Mouse (Mus musculus) MEL (cell line): ENCODE data around the gene Fat3. TPM values are rescaled to one million over a fixed set of nuclear protein-coding genes. Genes with fewer than 3 reads are reported as not detected.

Experiments
- DNase-seq: peaks from one replicate; pipeline ENCODE4 v3.0.0; 2011; ENCODE audit warnings: low read depth, low spot score
- H3K27ac ChIP-seq: 2 replicates; pipeline ENCODE4 v1.5.1; 2012; ENCODE audit warnings: low read depth, mild to moderate bottlenecking, control low read depth, low read length, moderate library complexity; ENCODE audit not compliant: control insufficient read depth
- H3K27me3 ChIP-seq, 2 experiments: fragments of 150-350 bp in 1 of 2; sonication (generic) in 1 of 2; 2 replicates each; pipeline ENCODE4 v1.6.1; 2012; ENCODE audit warnings: low read length in 2 of 2, mild to moderate bottlenecking in 2 of 2, improper control_type of control experiment in 1 of 2, moderate library complexity in 1 of 2; ENCODE audit not compliant: insufficient read depth in 2 of 2, control insufficient read depth in 1 of 2
- H3K36me3 ChIP-seq, 2 experiments: 2 replicates each; pipeline ENCODE4 v1.6.1; 2012 to 2014; ENCODE audit warnings: low read length in 2 of 2, improper control_type of control experiment in 1 of 2, inconsistent platforms in 1 of 2, mild to moderate bottlenecking in 1 of 2; ENCODE audit not compliant: insufficient read depth in 2 of 2, control insufficient read depth in 1 of 2
- H3K4me1 ChIP-seq, 2 experiments: fragments of 150-350 bp in 1 of 2; sonication (generic) in 1 of 2; 2 replicates each; pipeline ENCODE4 v1.6.1; 2012; ENCODE audit warnings: low read length in 2 of 2, improper control_type of control experiment in 1 of 2, mild to moderate bottlenecking in 1 of 2; ENCODE audit not compliant: insufficient read depth in 2 of 2, control insufficient read depth in 1 of 2
- H3K4me3 ChIP-seq, 2 experiments: fragments of 150-350 bp in 1 of 2; sonication (generic) in 1 of 2; 2 replicates each; pipeline ENCODE4 v1.5.1; 2012; ENCODE audit warnings: low read depth in 2 of 2, low read length in 2 of 2, mild to moderate bottlenecking in 2 of 2, moderate library complexity in 2 of 2, control low read depth in 1 of 2, improper control_type of control experiment in 1 of 2; ENCODE audit not compliant: control insufficient read depth in 1 of 2, insufficient read depth in 1 of 2
- H3K79me2 ChIP-seq: 2 replicates; pipeline ENCODE4 v1.6.1; 2012; ENCODE audit warnings: mild to moderate bottlenecking, low read length, moderate library complexity; ENCODE audit not compliant: control insufficient read depth, poor library complexity, insufficient read depth
- H3K9ac ChIP-seq: 2 replicates; pipeline ENCODE4 v1.6.1; 2012; ENCODE audit warnings: low read depth, mild to moderate bottlenecking, control low read depth, low read length, moderate library complexity; ENCODE audit not compliant: control insufficient read depth, poor library complexity, severe bottlenecking
- H3K9me3 ChIP-seq: fragments of 150-350 bp; sonication (generic); replicated peaks from 2 replicates; pipeline ENCODE4 v1.6.1; 2012; ENCODE audit warnings: mild to moderate bottlenecking, low read length, improper control_type of control experiment, moderate library complexity; ENCODE audit not compliant: insufficient read depth
- BHLHE40 ChIP-seq: IDR thresholded peaks from 2 replicates; pipeline ENCODE4 v1.6.1; 2012; ENCODE audit warnings: low read depth, mild to moderate bottlenecking, inconsistent platforms, low read length, improper control_type of control experiment, borderline replicate concordance
- CHD1 ChIP-seq: IDR thresholded peaks from 2 replicates; pipeline ENCODE4 v1.6.1; 2012; ENCODE audit warnings: low read depth, mild to moderate bottlenecking, inconsistent platforms, low read length, improper control_type of control experiment
- CTCF ChIP-seq, 3 experiments: IDR thresholded peaks in 2 of 3; conservative IDR thresholded peaks in 1 of 3; 2 replicates each; pipeline ENCODE4 v1.5.1; 2011 to 2012; ENCODE audit warnings: low read length in 3 of 3, low read depth in 2 of 3, mild to moderate bottlenecking in 2 of 3, improper control_type of control experiment in 1 of 3, inconsistent platforms in 1 of 3, mixed read lengths in 1 of 3, moderate library complexity in 1 of 3; ENCODE audit not compliant: control insufficient read depth in 1 of 3, insufficient read depth in 1 of 3, poor library complexity in 1 of 3, severe bottlenecking in 1 of 3
- E2F4 ChIP-seq: IDR thresholded peaks from 2 replicates; pipeline ENCODE4 v1.6.1; 2011; ENCODE audit warnings: low read depth, low read length, improper control_type of control experiment, borderline replicate concordance
- ELF1 ChIP-seq: IDR thresholded peaks from 2 replicates; pipeline ENCODE4 v1.6.1; 2014; ENCODE audit warnings: low read depth, mild to moderate bottlenecking, inconsistent platforms, low read length, improper control_type of control experiment, moderate library complexity
- ETS1 ChIP-seq: IDR thresholded peaks from 2 replicates; pipeline ENCODE4 v1.6.1; 2012; ENCODE audit warnings: low read depth, mild to moderate bottlenecking, inconsistent platforms, low read length, improper control_type of control experiment, moderate library complexity
- GABPA ChIP-seq: IDR thresholded peaks from 2 replicates; pipeline ENCODE4 v1.6.1; 2012; ENCODE audit warnings: low read depth, mild to moderate bottlenecking, inconsistent platforms, low read length, improper control_type of control experiment, moderate library complexity
- KAT2A ChIP-seq: conservative IDR thresholded peaks from 2 replicates; pipeline ENCODE4 v1.6.1; 2012; ENCODE audit warnings: low read depth, low read length, improper control_type of control experiment, inconsistent platforms
- MAFK ChIP-seq: IDR thresholded peaks from 2 replicates; pipeline ENCODE4 v1.6.1; 2011; ENCODE audit warnings: low read depth, mild to moderate bottlenecking, low read length, improper control_type of control experiment, borderline replicate concordance
- MAX ChIP-seq: IDR thresholded peaks from 2 replicates; pipeline ENCODE4 v1.6.1; 2011; ENCODE audit warnings: low read length, improper control_type of control experiment
- MAZ ChIP-seq: IDR thresholded peaks from 2 replicates; pipeline ENCODE4 v1.6.1; 2012; ENCODE audit warnings: low read depth, mild to moderate bottlenecking, inconsistent platforms, low read length, improper control_type of control experiment
- MEF2A ChIP-seq: IDR thresholded peaks from 2 replicates; pipeline ENCODE4 v1.6.1; 2014; ENCODE audit warnings: low read depth, mild to moderate bottlenecking, inconsistent platforms, low read length, improper control_type of control experiment; ENCODE audit not compliant: poor library complexity, insufficient replicate concordance, severe bottlenecking; ENCODE audit errors: extremely low read depth
- MXI1 ChIP-seq: IDR thresholded peaks from 2 replicates; pipeline ENCODE4 v1.6.1; 2011; ENCODE audit warnings: mild to moderate bottlenecking, low read depth, low read length, improper control_type of control experiment
- NELFE ChIP-seq: IDR thresholded peaks from 2 replicates; pipeline ENCODE4 v1.6.1; 2011; ENCODE audit warnings: low read depth, low read length, improper control_type of control experiment
- RAD21 ChIP-seq: IDR thresholded peaks from 2 replicates; pipeline ENCODE4 v1.6.1; 2011; ENCODE audit warnings: mild to moderate bottlenecking, low read depth, low read length, improper control_type of control experiment
- RCOR1 ChIP-seq: IDR thresholded peaks from 2 replicates; pipeline ENCODE4 v1.6.1; 2012; ENCODE audit warnings: low read depth, mild to moderate bottlenecking, inconsistent platforms, low read length, improper control_type of control experiment
- SIN3A ChIP-seq: IDR thresholded peaks from 2 replicates; pipeline ENCODE4 v1.6.1; 2012; ENCODE audit warnings: low read length, improper control_type of control experiment, inconsistent platforms
- SMC3 ChIP-seq: IDR thresholded peaks from 2 replicates; pipeline ENCODE4 v1.6.1; 2011; ENCODE audit warnings: low read depth, low read length, improper control_type of control experiment
- ZKSCAN1 ChIP-seq: IDR thresholded peaks from 2 replicates; pipeline ENCODE4 v1.6.1; 2012; ENCODE audit warnings: low read depth, mild to moderate bottlenecking, inconsistent platforms, low read length, improper control_type of control experiment, moderate library complexity
- ZMIZ1 ChIP-seq: IDR thresholded peaks from 2 replicates; pipeline ENCODE4 v1.6.1; 2012; ENCODE audit warnings: low read depth, mild to moderate bottlenecking, inconsistent platforms, low read length, improper control_type of control experiment, moderate library complexity
- polyA plus RNA-seq, 2 experiments: library from polyadenylated mRNA; stranded (reverse) in 1 of 2; unstranded in 1 of 2; fragments of >175 nt in 1 of 2; fragments of >200 nt in 1 of 2; gene quantifications; 2 replicates each; pipeline versions ENCODE4 v1.2.1 to v1.2.4; 2012; ENCODE audit warnings: low replicate concordance in 2 of 2, low read depth in 1 of 2; ENCODE audit not compliant: insufficient read length in 2 of 2, insufficient read depth in 1 of 2, missing spikeins in 1 of 2
- total RNA-seq: library from RNA; depleted of rRNA; stranded (reverse); fragments of 300-350 nt; gene quantifications from 2 replicates; pipeline ENCODE4 v1.2.3, GENCODE M21; 2012

Fat3 gene
- total and polyA plus RNA-seq, 3 experiments: 1.5 to 1.8 TPM; not detected in 1

DNA sequence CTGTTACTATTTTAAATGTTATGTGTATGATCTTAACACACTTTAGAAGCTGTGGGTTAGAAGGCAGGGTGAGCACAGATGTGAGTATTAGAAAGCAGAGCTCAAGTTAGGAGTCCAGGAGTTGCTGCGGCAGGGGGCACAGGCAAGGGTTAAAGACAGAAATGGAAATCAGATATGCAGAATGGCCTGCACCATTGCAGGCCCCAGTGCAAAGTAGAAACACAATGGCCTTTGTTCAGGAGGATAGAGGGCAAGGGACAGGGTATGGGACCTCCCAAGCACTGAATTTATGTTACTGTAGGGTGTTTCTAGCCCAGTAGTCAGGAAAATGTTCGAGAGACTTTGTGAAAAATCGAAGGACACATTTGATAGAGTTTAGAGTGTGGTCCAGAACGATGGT is 269.5 kb downstream of the Fat3 start:
- no peaks in the 10 kb centered on the region; a peak in 2 of 4 replicates for H3K27me3 ChIP-seq
- no peak for DNase-seq
- H3K36me3 ChIP-seq: no peaks in the 10 kb centered on the region
- H3K9ac ChIP-seq: no peak overlapping the region
- no peaks in the 10 kb centered on the region for H3K79me2 ChIP-seq
- no peak overlapping the region for H3K27ac ChIP-seq
- TF ChIP-seq SMC3: no peak
- no peak for TF ChIP-seq RAD21
- no peak for TF ChIP-seq ETS1
- no peak for TF ChIP-seq MAZ
- TF ChIP-seq E2F4: no peak
- no peak for TF ChIP-seq KAT2A
- TF ChIP-seq BHLHE40: no peak
- no peak for TF ChIP-seq NELFE
- TF ChIP-seq RCOR1: no peak
- TF ChIP-seq ZMIZ1: no peak
- TF ChIP-seq CHD1: no peak
- TF ChIP-seq MXI1: no peak
- TF ChIP-seq SIN3A: no peak
- TF ChIP-seq GABPA: no peak
- no peak for TF ChIP-seq ZKSCAN1
- TF ChIP-seq ELF1: no peak
- no peak for TF ChIP-seq MAX
- TF ChIP-seq CTCF (IDR thresholded peaks at IDR 0.05 in 2 of 3, conservative IDR thresholded peaks at IDR 0.05 in 1 of 3; ENCODE audit: control insufficient read depth in 1 of 3, insufficient read depth in 1 of 3, low read depth in 2 of 3, low read length in 3 of 3, poor library complexity in 1 of 3, severe bottlenecking in 1 of 3): no peak
- TF ChIP-seq MAFK: no peak
- no peak for TF ChIP-seq MEF2A
- no peak overlapping the region for H3K4me3 ChIP-seq
- H3K9me3 ChIP-seq: no peaks in the 10 kb centered on the region
- no peaks in the 10 kb centered on the region for H3K4me1 ChIP-seq

DNA sequence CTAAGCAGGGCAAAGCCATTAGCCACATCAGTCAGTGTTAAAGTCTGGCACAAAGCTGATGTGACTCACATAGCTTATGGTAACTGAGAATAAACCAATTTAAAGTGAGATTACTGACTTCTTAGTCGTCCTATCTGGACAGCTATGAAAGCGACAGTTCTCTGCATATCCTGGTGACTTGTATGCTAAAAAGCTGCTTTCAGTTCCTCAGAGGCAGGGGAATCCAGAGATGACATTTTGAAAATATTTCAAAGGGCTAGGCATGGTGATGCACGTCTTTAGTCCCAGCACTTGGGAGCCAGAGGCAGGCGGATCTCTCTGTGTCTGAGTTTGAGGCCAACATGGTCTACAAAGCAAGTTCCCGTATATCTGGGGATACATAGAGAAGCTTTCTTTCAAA is 272.2 kb downstream of the Fat3 start:
- DNase-seq: no peak
- Histone ChIP-seq H3K4me1 (no peaks in the 10 kb centered on the region), H3K9ac (no peak overlapping the region), H3K79me2 (no peaks in the 10 kb centered on the region), H3K4me3 (no peak overlapping the region), H3K27ac (no peak overlapping the region), H3K9me3 (no peaks in the 10 kb centered on the region)
- no peak for TF ChIP-seq ZMIZ1
- peak in 1 of 3 experiments; percentile 15; a peak in 1 of 6 replicates for TF ChIP-seq CTCF (IDR thresholded peaks at IDR 0.05 in 2 of 3, conservative IDR thresholded peaks at IDR 0.05 in 1 of 3; ENCODE audit: control insufficient read depth in 1 of 3, insufficient read depth in 1 of 3, low read depth in 2 of 3, low read length in 3 of 3, poor library complexity in 1 of 3, severe bottlenecking in 1 of 3)
- TF ChIP-seq, all 39 proteins: peak for 1
- H3K36me3 ChIP-seq: no peaks in the 10 kb centered on the region
- no peaks in the 10 kb centered on the region; a peak in 1 of 4 replicates for H3K27me3 ChIP-seq
